Mouse (Mus musculus) fat pad, adult 2 months (tissue): ENCODE results near the gene Thoc3.
"Not testable (repeated sequence)": the region's sequence is repeated elsewhere in the genome, so short reads cannot be mapped to it uniquely, and the experiment has no call there.

Experiments used
- DNase-seq: peaks from one replicate; pipeline ENCODE4 v3.0.0-alpha.2; 2011; ENCODE audit warnings: low read depth, low spot score; ENCODE audit errors: extremely low read depth

Gene Thoc3

GRCm38 (mm10) chr13:54468098-54469011 lies at the start of gene Thoc3:
TSS of gene Thoc3 (minus strand) at chr13:54468849.
- DNase-seq, result no peak

GRCm38 (mm10) chr13:54505920-54506319 lies 37.3 kb upstream of the Thoc3 start:
- DNase-seq, result no peak

- DNase-seq, result no peak
Observed at GRCm38 (mm10) chr13:54504611-54505260, 36.1 kb upstream of the Thoc3 start.

- no peak for DNase-seq
Observed at GRCm38 (mm10) chr13:54503604-54504521, 35.2 kb upstream of the Thoc3 start, which contains the start of gene Simc1. TSS of gene Simc1 (plus strand) at chr13:54503779.

GRCm38 (mm10) chr13:54503278-54503603 lies 34.6 kb upstream of the Thoc3 start:
- DNase-seq, result no peak

GRCm38 (mm10) chr13:54501957-54502690 lies 33.5 kb upstream of the Thoc3 start:
- no peak for DNase-seq

GRCm38 (mm10) chr13:54501352-54501751 lies 32.7 kb upstream of the Thoc3 start:
- no peak for DNase-seq

- DNase-seq, result not testable (repeated sequence)
Observed at GRCm38 (mm10) chr13:54499551-54499950, 30.9 kb upstream of the Thoc3 start.

GRCm38 (mm10) chr13:54491381-54491780 lies 22.7 kb upstream of the Thoc3 start:
- no peak for DNase-seq

GRCm38 (mm10) chr13:54490411-54490810 lies 21.8 kb upstream of the Thoc3 start:
- DNase-seq, result no peak

- no peak for DNase-seq
Observed at GRCm38 (mm10) chr13:54481498-54481897, 12.8 kb upstream of the Thoc3 start.

- DNase-seq, result no peak
Observed at GRCm38 (mm10) chr13:54479286-54479685, 10.6 kb upstream of the Thoc3 start.

- no peak for DNase-seq
Observed at GRCm38 (mm10) chr13:54475702-54476101, 7.1 kb upstream of the Thoc3 start.

- no peak for DNase-seq
Observed at GRCm38 (mm10) chr13:54474996-54475395, 6.3 kb upstream of the Thoc3 start.

- no peak for DNase-seq
Observed at GRCm38 (mm10) chr13:54471967-54472366, 3.3 kb upstream of the Thoc3 start.

GRCm38 (mm10) chr13:54469012-54469354 lies 334 bp upstream of the Thoc3 start:
- no peak for DNase-seq

- DNase-seq, result no peak
Observed at GRCm38 (mm10) chr13:54459282-54459681, 9.4 kb downstream of the Thoc3 start.

GRCm38 (mm10) chr13:54457062-54457461 lies 11.6 kb downstream of the Thoc3 start:
- DNase-seq, result no peak

GRCm38 (mm10) chr13:54447496-54448224 lies 21.0 kb downstream of the Thoc3 start:
- no peak for DNase-seq
